Mouse (Mus musculus) neural tube, embryonic 15.5 days (tissue): ENCODE measurements around the gene Nme1. TPM values are rescaled to one million over a fixed set of nuclear protein-coding genes. Genes with fewer than 3 reads are reported as not detected.

ENCODE experiments used
- ATAC-seq: fragments of 200-750 bp; cut with Nextera tagmentation; 2 replicates; pipeline ENCODE4 v1.8.0; 2017; ENCODE audit warnings: mild to moderate bottlenecking, moderate TSS enrichment, moderate library complexity; ENCODE audit not compliant: low FRiP score
- H3K27ac ChIP-seq: fragments of 300-500 bp; sonication (generic); replicated peaks from 2 replicates; pipeline ENCODE4 v1.5.1; 2015; ENCODE audit warnings: mild to moderate bottlenecking, inconsistent platforms
- H3K27me3 ChIP-seq: fragments of 300-500 bp; sonication (generic); replicated peaks from 2 replicates; pipeline ENCODE4 v1.6.1; 2015; ENCODE audit warnings: inconsistent platforms
- H3K36me3 ChIP-seq: fragments of 300-500 bp; sonication (generic); 2 replicates; pipeline ENCODE4 v1.6.1; 2015; ENCODE audit warnings: inconsistent platforms
- H3K4me1 ChIP-seq: fragments of 300-500 bp; sonication (generic); 2 replicates; pipeline ENCODE4 v1.6.1; 2015; ENCODE audit warnings: inconsistent platforms
- H3K4me2 ChIP-seq: fragments of 300-500 bp; sonication (generic); 2 replicates; pipeline ENCODE4 v1.6.1; 2015; ENCODE audit warnings: inconsistent platforms, mild to moderate bottlenecking, moderate library complexity
- H3K4me3 ChIP-seq: fragments of 300-500 bp; sonication (generic); replicated peaks from 2 replicates; pipeline ENCODE4 v1.5.1; 2015; ENCODE audit warnings: mild to moderate bottlenecking, inconsistent platforms
- H3K9ac ChIP-seq: fragments of 300-500 bp; sonication (generic); replicated peaks from 2 replicates; pipeline ENCODE4 v1.6.1; 2015; ENCODE audit warnings: mild to moderate bottlenecking, inconsistent platforms
- H3K9me3 ChIP-seq: fragments of 300-500 bp; sonication (generic); replicated peaks from 2 replicates; pipeline ENCODE4 v1.6.1; 2016; ENCODE audit warnings: inconsistent platforms
- WGBS: fragments of 180-500 bp; shearing (Covaris S2); methylation state at CpG from one replicate; pipeline ENCODE4 v1.1.7; 2015; ENCODE audit warnings: mixed read lengths; 5-methylcytosine and 5-hydroxymethylcytosine counted together
- polyA plus RNA-seq: library from polyadenylated mRNA; unstranded; fragments of >200 nt; fragmentation: Nextera tagmentation; extraction: Ambion mirVana; gene quantifications from 2 replicates; pipeline ENCODE4 v1.2.1, GENCODE M21; 2015

Nme1 gene
- polyA plus RNA-seq, 1 experiment from 2014 or later: 363 TPM

GRCm38 (mm10) chr11:93963013-93963412 is 5.3 kb downstream of the Nme1 start:
- Histone ChIP-seq H3K4me3 (no peak overlapping the region), H3K9me3 (no peaks in the 10 kb centered on the region), H3K4me2 (no peak overlapping the region), H3K36me3 (peaks cover 72% of the 10 kb centered on the region), H3K4me1 (peaks cover 14% of the 10 kb centered on the region), H3K27me3 (no peaks in the 10 kb centered on the region), H3K27ac (no peak overlapping the region), H3K9ac (no peak overlapping the region)
- WGBS: 75% methylated on average over 4 of the region's 4 CpGs
- ATAC-seq: no peak

- H3K27me3 ChIP-seq: no peaks in the 10 kb centered on the region
- H3K4me2 ChIP-seq: no peak overlapping the region
- H3K4me3 ChIP-seq: no peak overlapping the region
- H3K4me1 ChIP-seq: peaks cover 7% of the 10 kb centered on the region
- peaks cover 76% of the 10 kb centered on the region for H3K36me3 ChIP-seq
- no peak for ATAC-seq
- H3K9me3 ChIP-seq: no peaks in the 10 kb centered on the region
- no peak overlapping the region for H3K27ac ChIP-seq
- H3K9ac ChIP-seq: no peak overlapping the region
- WGBS: 92% methylated on average over 6 of the region's 6 CpGs
These were observed 6.8 kb downstream of the Nme1 start for GRCm38 (mm10) chr11:93961482-93961881.

DNA sequence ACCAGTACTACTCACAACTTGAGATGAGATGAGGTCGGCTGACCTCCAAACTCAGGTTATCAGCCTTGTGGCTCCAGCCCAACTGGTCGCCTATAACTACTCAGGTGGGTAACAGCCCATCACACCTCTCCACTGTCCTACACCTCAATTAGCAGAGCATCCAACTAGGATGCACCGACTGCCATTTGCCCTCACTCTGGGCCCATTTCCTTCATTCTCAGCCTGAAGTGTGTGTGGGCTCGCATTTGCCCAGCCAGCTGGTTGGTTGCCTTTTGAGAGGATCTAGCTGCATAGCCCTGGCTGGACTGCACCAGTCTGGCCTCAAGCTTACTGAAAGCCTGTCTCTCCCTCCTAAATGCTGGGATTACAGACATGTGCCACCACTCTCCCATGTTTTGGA is 10.6 kb downstream of the Nme1 start:
- no peak for ATAC-seq
- Histone ChIP-seq H3K4me1 (peaks cover 27% of the 10 kb centered on the region), H3K4me2 (no peak overlapping the region), H3K4me3 (no peak overlapping the region), H3K27ac (no peak overlapping the region), H3K27me3 (no peaks in the 10 kb centered on the region), H3K9me3 (no peaks in the 10 kb centered on the region), H3K36me3 (peaks cover 49% of the 10 kb centered on the region), H3K9ac (no peak overlapping the region)
- 84% methylated on average over 4 of the region's 4 CpGs for WGBS

DNA sequence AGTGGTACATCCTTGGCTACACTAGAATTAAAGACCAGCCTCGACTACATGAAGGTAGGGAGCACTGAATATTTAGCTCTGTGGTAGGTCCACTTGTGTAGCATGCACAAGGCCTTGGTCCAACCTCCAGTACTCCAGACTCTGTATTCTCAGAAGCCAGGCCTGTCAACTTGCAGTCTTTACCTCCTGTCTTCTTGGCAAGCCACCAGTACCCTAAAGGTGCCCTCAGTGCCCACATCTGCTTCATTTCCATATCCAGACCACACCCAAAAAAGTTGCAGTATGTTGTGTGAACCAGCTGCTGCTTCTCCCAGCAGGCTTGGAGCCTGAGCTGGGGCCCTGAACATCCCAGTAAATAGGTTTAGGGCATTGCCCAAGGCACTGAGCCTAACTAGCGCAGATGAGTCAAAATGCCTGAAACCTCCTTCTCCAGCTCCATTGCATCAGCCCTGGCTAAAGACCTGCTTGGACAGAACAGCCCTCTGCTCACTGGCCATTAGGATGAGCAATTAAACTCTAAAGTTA is 11.2 kb downstream of the Nme1 start:
- peaks cover 47% of the 10 kb centered on the region for H3K36me3 ChIP-seq
- ATAC-seq: no peak
- WGBS: 86% methylated on average over 2 of the region's 2 CpGs
- peaks cover 34% of the 10 kb centered on the region for H3K4me1 ChIP-seq
- H3K27me3 ChIP-seq: no peaks in the 10 kb centered on the region
- H3K9me3 ChIP-seq: no peaks in the 10 kb centered on the region
- no peak overlapping the region for H3K4me3 ChIP-seq
- no peak overlapping the region for H3K9ac ChIP-seq
- H3K4me2 ChIP-seq: no peak overlapping the region
- no peak overlapping the region for H3K27ac ChIP-seq

DNA sequence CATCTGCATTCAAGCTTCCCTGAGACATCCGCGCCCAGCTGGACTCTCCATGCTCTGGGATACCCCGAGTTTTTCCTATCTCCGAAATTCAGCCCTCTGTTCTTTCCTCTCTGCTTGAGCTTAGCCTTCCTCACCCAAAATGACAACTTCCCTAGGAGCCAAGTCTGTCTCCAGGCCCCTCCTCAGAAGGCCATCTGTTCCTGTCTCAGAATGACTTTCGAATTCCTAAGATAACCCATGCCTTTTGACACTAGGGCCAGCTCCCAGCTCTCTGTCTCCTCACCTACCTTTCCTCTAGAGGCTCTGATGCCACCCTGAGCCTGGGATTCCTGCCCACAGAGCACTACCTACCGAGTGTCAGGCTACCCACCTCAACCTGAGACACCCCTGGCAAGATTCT is 12.2 kb downstream of the Nme1 start, which contains the start of gene Nme2:
TSS of gene Nme2 (minus strand) at position 101 of the 400 bp plus-strand sequence.
- 5% methylated on average over 6 of the region's 6 CpGs for WGBS
- H3K4me2 ChIP-seq: peak within 1 kb of the TSS; percentile 95
- no peaks in the 10 kb centered on the region for H3K27me3 ChIP-seq
- 0 out of 2 replicates have a peak, but pooled peaks have one; percentile 30 for ATAC-seq
- peak within 1 kb of the TSS; percentile 61 for H3K4me3 ChIP-seq
- H3K27ac ChIP-seq: peak within 1 kb of the TSS; percentile 86
- H3K9ac ChIP-seq: peak within 1 kb of the TSS; percentile 69
- H3K9me3 ChIP-seq: no peaks in the 10 kb centered on the region
- H3K4me1 ChIP-seq: peaks cover 38% of the 10 kb centered on the region
- H3K36me3 ChIP-seq: peaks cover 45% of the 10 kb centered on the region

GRCm38 (mm10) chr11:93955256-93956150 is 12.8 kb downstream of the Nme1 start:
- H3K4me3 ChIP-seq: peak overlapping the region; percentile 61
- H3K9me3 ChIP-seq: no peaks in the 10 kb centered on the region
- H3K4me1 ChIP-seq: peaks cover 38% of the 10 kb centered on the region
- peaks cover 45% of the 10 kb centered on the region for H3K36me3 ChIP-seq
- no peaks in the 10 kb centered on the region for H3K27me3 ChIP-seq
- H3K4me2 ChIP-seq: peak overlapping the region; percentile 95
- peak overlapping the region; percentile 69 for H3K9ac ChIP-seq
- H3K27ac ChIP-seq: peak overlapping the region; percentile 86
- WGBS: under 1% methylated on average over 54 of the region's 67 CpGs
- peak; percentile 97 for ATAC-seq

GRCm38 (mm10) chr11:93954738-93955255 is 13.5 kb downstream of the Nme1 start:
- peak; percentile 39 for ATAC-seq

GRCm38 (mm10) chr11:93952376-93952775 is 15.9 kb downstream of the Nme1 start:
- Histone ChIP-seq H3K27me3 (no peaks in the 10 kb centered on the region), H3K4me1 (peaks cover 38% of the 10 kb centered on the region), H3K4me3 (no peak overlapping the region), H3K9me3 (no peaks in the 10 kb centered on the region), H3K27ac (no peak overlapping the region), H3K36me3 (peaks cover 34% of the 10 kb centered on the region), H3K4me2 (no peak overlapping the region), H3K9ac (no peak overlapping the region)
- no peak for ATAC-seq
- WGBS: 90% methylated on average over 5 of the region's 5 CpGs

More at GRCm38 (mm10) chr11:93954738-93955255, 13.5 kb downstream of the Nme1 start:
- peak overlapping the region; percentile 69 for H3K9ac ChIP-seq
- H3K4me1 ChIP-seq: peaks cover 38% of the 10 kb centered on the region
- H3K27me3 ChIP-seq: no peaks in the 10 kb centered on the region
- peak overlapping the region; percentile 95 for H3K4me2 ChIP-seq
- peak overlapping the region; percentile 86 for H3K27ac ChIP-seq
- peak overlapping the region; percentile 61 for H3K4me3 ChIP-seq
- 45% methylated on average over 13 of the region's 13 CpGs for WGBS
- H3K9me3 ChIP-seq: no peaks in the 10 kb centered on the region
- H3K36me3 ChIP-seq: peaks cover 43% of the 10 kb centered on the region

GRCm38 (mm10) chr11:93950045-93950444 is 18.3 kb downstream of the Nme1 start:
- H3K36me3 ChIP-seq: peaks cover 40% of the 10 kb centered on the region
- no peak for ATAC-seq

DNA sequence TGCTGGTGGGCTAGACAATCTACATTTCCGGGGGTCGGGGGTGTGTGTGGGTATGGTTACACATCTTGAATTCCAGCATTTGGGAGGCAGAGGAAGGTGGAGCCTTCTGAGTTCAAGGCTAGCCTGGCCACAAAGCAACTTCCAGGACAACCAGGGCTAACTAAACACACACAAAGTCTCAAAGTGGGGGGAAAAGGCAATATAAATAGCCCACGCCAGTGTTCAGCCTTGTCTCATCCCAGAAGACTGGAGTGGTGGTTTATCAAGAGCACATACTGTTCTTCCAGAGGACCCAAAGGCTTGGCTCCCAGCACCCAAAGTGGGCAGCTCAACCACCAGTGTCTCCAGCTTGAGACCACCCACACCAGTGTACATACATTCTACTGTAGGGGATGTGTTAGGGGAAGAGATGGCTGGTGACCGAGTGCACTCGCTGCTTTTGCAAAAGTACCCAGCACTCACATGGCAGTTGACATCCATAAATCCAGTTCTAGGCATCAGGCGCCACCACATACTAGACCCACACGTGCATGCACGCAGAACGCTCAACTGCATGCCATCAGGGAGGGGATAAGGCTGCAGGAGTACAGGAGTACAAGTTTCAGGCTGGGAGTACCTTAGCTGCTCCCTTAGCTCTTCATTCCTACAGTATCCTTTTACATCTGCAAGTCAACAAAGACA is 19.3 kb downstream of the Nme1 start:
- no peaks in the 10 kb centered on the region for H3K9me3 ChIP-seq
- H3K4me3 ChIP-seq: no peak overlapping the region
- H3K27ac ChIP-seq: no peak overlapping the region
- H3K27me3 ChIP-seq: no peaks in the 10 kb centered on the region
- H3K4me1 ChIP-seq: peaks cover 20% of the 10 kb centered on the region
- no peak overlapping the region for H3K9ac ChIP-seq
- no peak overlapping the region for H3K4me2 ChIP-seq
- 91% methylated on average over 9 of the region's 9 CpGs for WGBS
- no peak for ATAC-seq
- peaks cover 40% of the 10 kb centered on the region for H3K36me3 ChIP-seq

More at GRCm38 (mm10) chr11:93950045-93950444, 18.3 kb downstream of the Nme1 start:
- H3K27me3 ChIP-seq: no peaks in the 10 kb centered on the region
- H3K4me3 ChIP-seq: no peak overlapping the region
- no peak overlapping the region for H3K4me2 ChIP-seq
- H3K9ac ChIP-seq: no peak overlapping the region
- H3K27ac ChIP-seq: no peak overlapping the region
- peaks cover 27% of the 10 kb centered on the region for H3K4me1 ChIP-seq
- WGBS: 100% methylated on average over 1 of the region's 1 CpGs
- no peaks in the 10 kb centered on the region for H3K9me3 ChIP-seq

DNA sequence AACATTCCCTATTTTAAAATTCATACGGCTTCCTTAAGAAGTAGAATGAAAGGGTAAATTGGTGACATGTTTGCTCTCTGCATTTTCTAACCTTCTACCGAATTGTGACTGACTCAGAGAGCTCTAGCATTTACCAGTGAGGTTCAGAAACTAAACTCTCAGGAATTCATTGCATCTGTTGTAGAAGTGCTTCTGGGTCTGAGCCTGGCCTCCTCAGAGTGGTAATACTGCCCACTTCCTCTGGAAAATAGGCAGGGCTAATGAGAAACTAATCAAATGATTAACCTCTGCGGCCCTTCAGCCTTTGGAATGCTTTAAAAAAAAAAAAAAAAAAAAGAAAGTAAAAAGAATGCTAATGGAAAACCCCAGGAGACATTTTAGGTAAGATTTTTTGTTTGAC is 23.3 kb downstream of the Nme1 start:
- H3K4me3 ChIP-seq: no peak overlapping the region
- H3K9ac ChIP-seq: no peak overlapping the region
- no peaks in the 10 kb centered on the region for H3K27me3 ChIP-seq
- no peak for ATAC-seq
- H3K36me3 ChIP-seq: peaks cover 26% of the 10 kb centered on the region
- WGBS: 73% methylated on average over 3 of the region's 3 CpGs
- H3K4me1 ChIP-seq: no peaks in the 10 kb centered on the region
- H3K9me3 ChIP-seq: no peaks in the 10 kb centered on the region
- no peak overlapping the region for H3K27ac ChIP-seq
- no peak overlapping the region for H3K4me2 ChIP-seq
